Mouse (Mus musculus) limb, embryonic 11.5 days (tissue): ENCODE data around the gene Pcbp2. TPM values are rescaled to one million over a fixed set of nuclear protein-coding genes. Genes with fewer than 3 reads are reported as not detected.

Experiments
- ATAC-seq: fragments of 200-750 bp; cut with Nextera tagmentation; 2 replicates; pipeline ENCODE4 v1.8.0; 2017; ENCODE audit warnings: low read depth; ENCODE audit not compliant: insufficient number of reproducible peaks, low FRiP score, low TSS enrichment
- DNase-seq: peaks from one replicate; pipeline ENCODE4 v3.0.0-alpha.2; 2015; ENCODE audit warnings: low spot score
- H3K27ac ChIP-seq: fragments of 300-500 bp; sonication (generic); replicated peaks from 2 replicates; pipeline ENCODE4 v1.5.1; 2014; ENCODE audit warnings: low read depth, mild to moderate bottlenecking, low read length
- H3K27me3 ChIP-seq: fragments of 300-500 bp; sonication (generic); 2 replicates; pipeline ENCODE4 v1.6.1; 2014; ENCODE audit warnings: mild to moderate bottlenecking, low read length, mixed read lengths; ENCODE audit not compliant: control insufficient read depth, insufficient read depth
- H3K36me3 ChIP-seq: fragments of 300-500 bp; sonication (generic); 2 replicates; pipeline ENCODE4 v1.6.1; 2014; ENCODE audit warnings: mild to moderate bottlenecking, low read length, moderate library complexity, mixed read lengths; ENCODE audit not compliant: control insufficient read depth, insufficient read depth
- H3K4me1 ChIP-seq: fragments of 300-500 bp; sonication (generic); 2 replicates; pipeline ENCODE4 v1.6.1; 2014; ENCODE audit warnings: low read length, mixed read lengths; ENCODE audit not compliant: control insufficient read depth, insufficient read depth
- H3K4me2 ChIP-seq: fragments of 300-500 bp; sonication (generic); 2 replicates; pipeline ENCODE4 v1.6.1; 2014; ENCODE audit warnings: low read depth, mild to moderate bottlenecking, moderate library complexity; ENCODE audit not compliant: severe bottlenecking
- H3K4me3 ChIP-seq: fragments of 300-500 bp; sonication (generic); 2 replicates; pipeline ENCODE4 v1.5.1; 2014; ENCODE audit warnings: low read depth, low read length
- H3K9ac ChIP-seq: fragments of 300-500 bp; sonication (generic); 2 replicates; pipeline ENCODE4 v1.6.1; 2014; ENCODE audit warnings: mild to moderate bottlenecking, low read length
- H3K9me3 ChIP-seq: fragments of 300-500 bp; sonication (generic); 2 replicates; pipeline ENCODE4 v1.6.1; 2016; ENCODE audit warnings: low read length; ENCODE audit not compliant: control insufficient read depth
- WGBS: fragments of 180-500 bp; shearing (Covaris S2); extraction: QIAGEN DNeasy Blood & Tissue Kit; methylation state at CpG from one replicate; pipeline ENCODE4 v1.1.7; 2014; 5-methylcytosine and 5-hydroxymethylcytosine counted together
- polyA plus RNA-seq: library from polyadenylated mRNA; unstranded; fragments of >200 nt; fragmentation: Nextera tagmentation; extraction: Ambion mirVana; gene quantifications from 2 replicates; pipeline ENCODE4 v1.2.1, GENCODE M21; 2014

Gene Pcbp2
- polyA plus RNA-seq, 1 experiment from 2014 or later: 287 TPM

DNA sequence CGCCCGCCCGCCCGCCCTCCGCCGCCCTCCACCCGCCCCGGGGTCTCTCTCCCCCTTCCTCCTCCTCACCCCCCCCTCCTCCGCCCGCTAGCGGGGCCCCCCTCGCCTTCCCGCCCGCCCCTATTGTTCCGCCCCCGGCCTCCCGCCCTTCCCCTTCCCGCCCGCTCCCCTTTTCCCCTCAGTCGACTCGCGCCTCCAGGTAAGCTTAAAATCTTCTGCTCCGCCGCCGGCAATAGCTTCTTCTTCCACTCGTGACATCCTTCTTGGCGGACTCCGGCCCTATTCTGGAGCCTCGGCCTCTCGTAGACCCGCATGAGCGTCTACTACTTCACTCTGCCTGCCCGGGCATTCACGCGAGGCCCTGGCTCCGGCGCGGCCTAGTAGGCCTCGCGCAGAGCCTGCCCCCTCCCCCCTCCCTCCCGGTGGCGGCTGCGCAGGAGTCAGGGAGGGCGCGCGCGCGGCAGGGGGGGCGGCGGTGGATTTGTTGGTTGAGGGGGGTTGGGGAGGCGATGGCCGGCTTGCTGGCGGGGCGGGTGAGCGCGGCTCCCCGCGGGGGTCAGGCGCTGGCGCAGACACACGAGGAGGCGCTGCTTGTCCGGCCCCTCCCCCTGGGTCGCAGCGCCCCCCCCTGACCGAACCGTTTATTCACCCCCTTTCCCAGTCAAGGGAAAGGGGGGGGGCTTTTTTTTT, 411 bp downstream of the Pcbp2 start:
- Histone ChIP-seq H3K9me3 (no peaks in the 10 kb centered on the region), H3K4me1 (0 out of 2 replicates have a peak, but pooled peaks cover 3% of the 10 kb centered on the region), H3K4me3 (peak overlapping the region; percentile 70), H3K27me3 (no peaks in the 10 kb centered on the region), H3K27ac (peak overlapping the region; percentile 90), H3K36me3 (peaks cover 8% of the 10 kb centered on the region), H3K4me2 (peak overlapping the region; percentile 56), H3K9ac (peak overlapping the region; percentile 86)
- DNase-seq: peak; percentile 87
- WGBS: 1% methylated on average over 30 of the region's 67 CpGs
- peak; percentile 40 for ATAC-seq

DNA sequence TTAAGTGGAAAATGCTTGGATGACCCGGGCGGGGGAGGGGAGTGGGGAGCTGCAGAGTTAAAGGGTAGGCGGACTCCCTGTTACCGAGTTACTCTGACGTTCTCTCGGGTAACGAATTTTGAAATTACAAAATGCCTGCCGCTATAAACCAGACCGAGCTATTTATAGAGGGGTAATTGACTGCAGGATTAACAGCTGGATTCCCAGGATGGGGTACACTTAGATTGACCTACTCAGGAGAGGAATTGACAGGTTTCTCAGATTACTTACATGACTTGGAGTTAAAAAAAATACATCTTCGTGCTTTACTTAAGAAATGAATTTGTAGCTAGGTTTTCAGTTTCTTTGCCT, 931 bp downstream of the Pcbp2 start:
- H3K27me3 ChIP-seq: no peaks in the 10 kb centered on the region
- peaks cover 10% of the 10 kb centered on the region for H3K36me3 ChIP-seq
- DNase-seq (no peak), ATAC-seq (no peak)
- no peaks in the 10 kb centered on the region for H3K9me3 ChIP-seq
- 0 out of 2 replicates have a peak, but pooled peaks cover 3% of the 10 kb centered on the region for H3K4me1 ChIP-seq
- H3K4me2 ChIP-seq: peak overlapping the region; percentile 56
- H3K27ac ChIP-seq: peak overlapping the region; percentile 90; the same call in 1 of the 2 replicates
- 0% methylated on average over 10 of the region's 10 CpGs for WGBS
- peak overlapping the region; percentile 70 for H3K4me3 ChIP-seq
- H3K9ac ChIP-seq: peak overlapping the region; percentile 86

DNA sequence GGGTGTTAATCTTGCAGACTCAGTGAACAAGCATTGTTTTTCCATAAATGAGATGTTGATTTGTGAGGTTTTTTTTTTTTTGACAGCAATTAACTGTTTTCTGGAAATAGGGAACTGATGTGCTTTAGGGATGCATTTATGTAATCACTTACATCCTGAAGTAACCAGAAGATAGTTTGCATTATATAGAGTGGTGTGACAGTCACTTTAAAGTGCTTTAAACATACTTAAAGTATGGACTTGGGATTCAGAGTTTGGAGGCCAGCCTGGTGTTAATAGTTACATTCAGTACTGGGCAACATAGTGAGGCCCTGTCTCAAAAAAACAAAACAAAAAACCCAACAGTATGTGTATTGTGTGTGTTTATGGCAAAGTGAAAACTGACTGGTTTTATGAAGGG, 1.4 kb downstream of the Pcbp2 start:
- H3K27ac ChIP-seq: no peak overlapping the region
- peak overlapping the region; percentile 70 for H3K4me3 ChIP-seq
- DNase-seq: no peak
- H3K36me3 ChIP-seq: peaks cover 12% of the 10 kb centered on the region
- H3K9ac ChIP-seq: 0 out of 2 replicates have a peak overlapping the region, but pooled peaks have one; percentile 27
- ATAC-seq: no peak
- peak overlapping the region; percentile 56 for H3K4me2 ChIP-seq
- no peaks in the 10 kb centered on the region for H3K9me3 ChIP-seq
- no peaks in the 10 kb centered on the region for H3K27me3 ChIP-seq
- 0 out of 2 replicates have a peak, but pooled peaks cover 3% of the 10 kb centered on the region for H3K4me1 ChIP-seq

DNA sequence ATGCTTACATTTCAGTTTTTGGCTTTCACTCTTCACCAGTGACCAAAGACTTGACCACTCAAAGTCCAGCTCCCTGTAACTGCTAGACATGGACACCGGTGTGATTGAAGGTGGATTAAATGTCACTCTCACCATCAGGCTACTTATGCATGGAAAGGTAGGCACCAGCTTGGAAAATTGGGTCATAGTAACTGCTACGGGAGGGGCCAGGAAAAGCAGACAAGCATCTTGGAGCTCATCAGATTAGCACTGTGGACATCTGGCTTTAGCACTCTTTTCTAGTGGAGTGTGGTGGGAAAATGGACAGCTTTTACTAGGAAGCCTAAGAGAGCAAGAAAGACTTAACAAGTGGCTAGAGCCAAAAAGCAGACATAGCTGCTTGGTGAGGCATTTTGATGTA, 2.9 kb downstream of the Pcbp2 start:
- no peak overlapping the region for H3K4me3 ChIP-seq
- DNase-seq (no peak), ATAC-seq (no peak)
- H3K27ac ChIP-seq: no peak overlapping the region
- 0 out of 2 replicates have a peak overlapping the region, but pooled peaks have one; percentile 7 for H3K4me2 ChIP-seq
- no peak overlapping the region for H3K9ac ChIP-seq
- no peaks in the 10 kb centered on the region for H3K9me3 ChIP-seq
- 84% methylated on average over 2 of the region's 2 CpGs for WGBS
- H3K27me3 ChIP-seq: no peaks in the 10 kb centered on the region
- H3K4me1 ChIP-seq: 0 out of 2 replicates have a peak, but pooled peaks cover 3% of the 10 kb centered on the region
- peaks cover 14% of the 10 kb centered on the region for H3K36me3 ChIP-seq

DNA sequence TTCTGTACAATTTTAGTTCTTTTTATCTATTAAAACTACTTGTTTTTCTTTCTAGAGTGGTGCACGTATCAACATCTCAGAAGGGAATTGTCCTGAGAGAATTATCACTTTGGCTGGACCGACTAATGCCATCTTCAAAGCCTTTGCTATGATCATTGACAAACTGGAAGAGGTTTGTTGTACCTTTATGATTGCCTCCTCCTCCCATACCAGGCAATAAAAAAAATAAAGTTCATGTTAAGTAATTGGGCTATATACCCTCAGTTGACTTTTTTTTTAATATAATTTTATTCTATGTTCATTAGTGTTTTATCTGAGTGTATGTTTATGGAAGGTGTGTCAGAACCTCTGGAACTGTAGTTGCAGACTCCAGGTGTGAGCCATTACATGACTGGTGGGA, 4.2 kb downstream of the Pcbp2 start:
- H3K9ac ChIP-seq: no peak overlapping the region
- 96% methylated on average over 2 of the region's 2 CpGs for WGBS
- 0 out of 2 replicates have a peak, but pooled peaks cover 3% of the 10 kb centered on the region for H3K4me1 ChIP-seq
- DNase-seq (no peak), ATAC-seq (no peak)
- H3K27me3 ChIP-seq: no peaks in the 10 kb centered on the region
- no peak overlapping the region for H3K4me3 ChIP-seq
- H3K4me2 ChIP-seq: no peak overlapping the region
- H3K36me3 ChIP-seq: peaks cover 19% of the 10 kb centered on the region
- no peaks in the 10 kb centered on the region for H3K9me3 ChIP-seq
- no peak overlapping the region for H3K27ac ChIP-seq

DNA sequence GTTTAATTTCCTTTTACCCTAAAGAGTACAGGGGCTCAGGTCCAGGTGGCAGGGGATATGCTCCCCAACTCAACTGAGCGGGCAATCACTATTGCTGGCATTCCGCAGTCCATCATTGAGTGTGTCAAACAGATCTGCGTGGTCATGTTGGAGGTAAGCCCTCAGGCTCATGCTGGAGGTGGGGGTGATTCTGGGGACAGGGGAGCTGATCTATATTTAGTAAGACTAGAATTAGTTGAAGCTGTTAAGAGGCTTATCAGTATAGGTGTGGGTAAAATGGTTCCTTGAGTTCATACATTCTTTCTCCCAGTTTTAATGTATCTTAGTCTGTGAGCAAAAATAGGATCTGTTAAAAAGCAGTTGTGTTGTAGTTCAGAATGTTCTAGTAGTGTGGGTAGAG, 12.8 kb downstream of the Pcbp2 start:
- WGBS: 90% methylated on average over 3 of the region's 3 CpGs

DNA sequence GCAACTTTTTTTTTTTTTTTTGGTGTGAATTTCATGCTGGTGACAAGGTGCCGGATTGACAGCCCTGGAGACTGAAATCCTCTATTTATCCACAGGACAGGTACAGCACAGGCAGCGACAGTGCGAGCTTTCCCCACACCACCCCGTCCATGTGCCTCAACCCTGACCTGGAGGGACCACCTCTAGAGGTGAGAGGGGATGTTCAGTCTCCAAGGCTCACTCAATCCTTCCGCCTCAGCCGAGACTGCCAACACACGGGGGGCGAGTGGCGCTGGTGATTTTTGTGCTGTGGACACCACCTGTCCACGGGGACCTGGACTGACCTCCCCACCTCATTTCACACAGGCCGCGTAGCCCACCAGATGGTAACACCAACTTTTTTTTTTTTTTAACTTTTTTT, 15.5 kb downstream of the Pcbp2 start:
- WGBS: 89% methylated on average over 12 of the region's 12 CpGs
- H3K9me3 ChIP-seq: no peaks in the 10 kb centered on the region
- H3K4me3 ChIP-seq: no peak overlapping the region
- H3K27ac ChIP-seq: no peak overlapping the region
- H3K9ac ChIP-seq: no peak overlapping the region
- no peak for DNase-seq
- ATAC-seq: no peak
- H3K36me3 ChIP-seq: peaks cover 39% of the 10 kb centered on the region
- no peaks in the 10 kb centered on the region for H3K27me3 ChIP-seq
- H3K4me1 ChIP-seq: no peaks in the 10 kb centered on the region
- no peak overlapping the region for H3K4me2 ChIP-seq

More for the DNA sequence above, 12.8 kb downstream of the Pcbp2 start:
- no peak for DNase-seq
- no peaks in the 10 kb centered on the region for H3K27me3 ChIP-seq
- no peak for ATAC-seq
- H3K36me3 ChIP-seq: peaks cover 36% of the 10 kb centered on the region
- H3K9me3 ChIP-seq: no peaks in the 10 kb centered on the region
- no peak overlapping the region for H3K4me2 ChIP-seq
- H3K27ac ChIP-seq: no peak overlapping the region
- no peak overlapping the region for H3K4me3 ChIP-seq
- H3K4me1 ChIP-seq: no peaks in the 10 kb centered on the region
- no peak overlapping the region for H3K9ac ChIP-seq

DNA sequence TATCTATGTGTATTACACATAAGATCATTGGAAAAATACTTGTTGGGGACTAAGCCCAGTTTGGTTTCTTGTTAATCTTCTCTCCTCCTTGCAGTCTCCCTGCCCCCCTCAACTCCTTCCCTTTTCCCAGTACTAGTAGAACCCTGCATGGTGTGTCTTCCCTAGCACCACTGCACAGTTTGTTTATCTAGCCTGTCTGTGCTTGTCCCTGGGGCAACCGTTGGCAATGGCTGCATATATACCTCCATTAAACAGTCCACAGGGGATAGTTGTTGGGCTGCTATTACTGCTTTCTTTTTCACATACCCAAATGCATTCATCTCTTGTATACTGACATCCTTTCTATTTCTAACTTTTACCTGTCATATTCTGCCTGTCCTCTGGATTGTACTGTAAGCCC, 17.3 kb downstream of the Pcbp2 start:
- 84% methylated on average over 1 of the region's 1 CpGs for WGBS
- no peak overlapping the region for H3K4me2 ChIP-seq
- H3K9ac ChIP-seq: no peak overlapping the region
- no peak for DNase-seq
- no peak overlapping the region for H3K4me3 ChIP-seq
- H3K9me3 ChIP-seq: no peaks in the 10 kb centered on the region
- no peak for ATAC-seq
- H3K27me3 ChIP-seq: no peaks in the 10 kb centered on the region
- H3K4me1 ChIP-seq: no peaks in the 10 kb centered on the region
- H3K36me3 ChIP-seq: peaks cover 34% of the 10 kb centered on the region
- H3K27ac ChIP-seq: no peak overlapping the region

DNA sequence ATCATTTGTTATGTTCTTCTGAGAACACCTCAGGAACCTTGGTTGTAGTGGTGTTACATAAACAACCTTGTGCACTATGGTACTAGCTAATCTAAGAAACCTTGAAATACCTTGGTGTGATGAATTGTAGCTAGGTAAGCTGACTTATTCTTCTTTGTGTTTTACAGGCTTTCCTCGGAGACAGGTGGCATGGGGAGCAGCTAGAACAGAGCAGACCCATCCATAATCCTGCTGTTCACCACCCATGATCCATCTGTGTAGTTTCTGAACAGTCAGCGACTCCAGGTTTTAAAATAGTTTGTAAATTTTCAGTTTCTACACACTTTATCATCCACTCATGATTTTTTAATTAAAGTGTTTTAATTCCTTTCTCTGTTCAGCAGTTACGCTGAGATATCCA, 28.0 kb downstream of the Pcbp2 start:
- no peaks in the 10 kb centered on the region for H3K9me3 ChIP-seq
- no peaks in the 10 kb centered on the region for H3K27me3 ChIP-seq
- H3K9ac ChIP-seq: no peak overlapping the region
- ATAC-seq: no peak
- WGBS: 92% methylated on average over 3 of the region's 3 CpGs
- no peak overlapping the region for H3K4me3 ChIP-seq
- H3K4me1 ChIP-seq: no peaks in the 10 kb centered on the region
- no peak for DNase-seq
- H3K4me2 ChIP-seq: no peak overlapping the region
- H3K36me3 ChIP-seq: peaks cover 48% of the 10 kb centered on the region
- no peak overlapping the region for H3K27ac ChIP-seq
